Mouse (Mus musculus): ENCODE data around the gene Actn1.

GRCm38 (mm10) chr12:80244755-80245154, 15.4 kb downstream of the Actn1 start:
- TF ChIP-seq EP300 (IDR thresholded peaks at IDR 0.05; ENCODE audit: low read depth), result no peak
- TF ChIP-seq CTCF (IDR thresholded peaks at IDR 0.05; ENCODE audit: low read depth), result no peak

Data from liver, postnatal 0 days (tissue).